Mouse (Mus musculus) erythroblast, embryonic 14.5 days (primary cell): ENCODE measurements around the gene Atg9a.

Experiments
- GATA1 ChIP-seq: IDR thresholded peaks from 2 replicates; pipeline ENCODE4 v1.6.1; 2012; ENCODE audit warnings: low read length, inconsistent platforms, mixed read lengths
- TAL1 ChIP-seq: IDR thresholded peaks from 3 replicates; pipeline ENCODE4 v1.6.1; 2012; ENCODE audit warnings: low read length, inconsistent platforms, mixed read lengths

- TF ChIP-seq TAL1 (no peak), GATA1 (no peak)
Observed at GRCm38 (mm10) chr1:75214442-75214841, 22.4 kb upstream of the Atg9a start.
